Mouse (Mus musculus): ENCODE measurements around the gene Prkca.

Prkca gene

DNA sequence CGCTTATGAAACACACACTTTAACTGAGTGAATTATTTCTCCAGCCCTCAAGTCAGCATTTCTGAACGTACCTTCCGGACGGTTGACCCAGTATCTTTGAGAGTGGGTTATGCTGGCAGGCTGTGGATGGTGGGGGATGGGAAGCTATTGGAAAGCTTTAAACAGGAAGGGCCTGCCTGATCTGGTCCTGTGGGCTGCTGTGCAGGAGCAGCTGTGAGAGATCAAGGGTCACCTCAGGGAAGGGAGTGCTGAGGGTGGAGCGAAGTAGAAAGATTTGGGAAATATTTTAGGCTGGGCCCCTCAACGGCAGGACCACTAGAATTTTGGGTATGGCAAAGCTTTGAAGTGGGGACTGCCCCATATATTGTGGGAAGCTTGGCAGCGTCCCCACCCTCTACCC is 412.0 kb downstream of the Prkca start:
- in situ Hi-C loops (cut with MboI; ENCODE audit: unreplicated experiment in 2 of 2), result no loop called here

- in situ Hi-C loops (cut with MboI; ENCODE audit: unreplicated experiment in 2 of 2), result no loop called here
Measured at GRCm38 (mm10) chr11:107931288-107931687, 412.4 kb downstream of the Prkca start.

DNA sequence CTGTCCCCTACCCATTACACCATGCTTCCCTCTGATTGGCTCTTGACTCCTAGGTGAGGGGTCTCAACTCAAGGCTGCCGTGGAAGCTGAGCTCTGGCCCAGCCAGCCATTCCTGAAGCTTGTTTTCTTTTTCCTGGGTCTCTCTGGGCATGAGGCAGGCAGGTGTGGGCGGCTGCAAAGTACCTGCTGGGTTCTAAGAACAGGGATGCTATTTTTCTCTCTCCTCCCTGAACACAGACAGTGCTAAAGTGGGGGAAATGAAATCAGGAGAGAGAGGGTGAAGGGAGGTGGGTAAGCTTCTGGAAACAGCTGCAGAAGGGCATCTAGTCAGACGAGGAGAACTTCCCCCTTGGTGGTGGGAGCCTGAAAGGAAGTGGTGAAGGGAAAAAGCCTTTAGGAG is 414.0 kb downstream of the Prkca start:
- in situ Hi-C loops (cut with MboI; ENCODE audit: unreplicated experiment in 2 of 2), result no loop called here

DNA sequence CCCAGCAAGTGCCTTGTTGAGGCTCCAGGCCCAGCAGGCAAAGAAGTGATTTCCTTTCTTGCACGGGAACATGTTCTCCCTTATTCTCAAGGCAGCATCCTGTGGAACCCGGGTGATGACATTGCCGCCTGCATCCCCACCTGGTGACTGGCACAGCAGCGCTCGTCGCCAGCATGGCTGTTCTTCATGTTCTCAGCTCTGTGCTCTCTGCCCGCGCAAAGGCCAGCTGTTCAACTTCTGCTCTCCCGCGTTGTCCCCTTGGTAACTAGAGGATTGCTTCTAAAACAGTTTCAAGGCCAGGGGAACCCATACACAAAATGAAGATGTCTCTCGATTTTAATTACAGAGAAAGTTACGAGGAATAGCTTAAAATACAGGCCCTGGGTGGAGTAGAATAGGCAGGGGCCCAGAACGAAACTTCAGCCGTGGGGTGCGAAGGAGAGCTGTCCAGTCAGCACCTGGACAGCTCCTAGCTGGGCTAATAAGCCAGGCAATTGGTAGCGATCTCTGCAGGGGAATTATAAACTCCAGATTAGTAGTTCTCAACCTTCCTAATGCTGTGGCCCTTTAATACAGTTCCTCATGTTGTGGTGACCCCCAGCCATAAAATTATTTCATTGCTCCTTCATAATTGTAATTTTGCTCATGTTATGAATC is 423.7 kb downstream of the Prkca start:
- in situ Hi-C loops (cut with MboI; ENCODE audit: unreplicated experiment in 2 of 2), result no loop called here

DNA sequence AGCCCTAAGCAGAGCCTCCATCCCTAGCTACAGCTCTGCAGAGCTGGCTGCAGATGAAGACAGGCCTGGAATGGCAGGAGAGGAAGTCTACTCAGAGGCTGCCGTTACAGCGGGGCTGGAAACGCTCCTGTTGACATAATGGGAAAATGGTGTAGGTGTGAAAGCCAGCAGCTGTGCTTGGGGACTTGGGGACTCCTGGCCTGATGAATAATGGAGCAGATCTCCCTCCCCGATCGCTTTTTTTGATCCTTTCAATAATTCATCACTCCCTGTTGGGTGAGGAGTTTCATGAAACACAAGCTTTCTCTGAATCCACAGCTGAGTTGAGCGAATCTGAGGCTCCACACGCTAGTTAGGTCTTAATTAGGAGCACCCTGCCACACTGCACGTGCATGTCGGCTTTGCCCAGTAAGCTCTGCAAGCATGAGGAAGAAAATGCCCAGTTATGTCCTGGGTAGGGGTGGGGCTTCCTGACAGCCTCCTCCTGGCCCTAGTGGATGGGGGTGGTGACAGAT is 425.9 kb downstream of the Prkca start:
- in situ Hi-C loops (cut with MboI; ENCODE audit: unreplicated experiment in 2 of 2), result no loop called here

- in situ Hi-C loops (cut with MboI; ENCODE audit: unreplicated experiment in 2 of 2), result no loop called here
Measured at GRCm38 (mm10) chr11:107914634-107915226, 429.0 kb downstream of the Prkca start, which contains the start of gene Cacng5. Gene Cacng5 (minus strand): TSS chr11:107915055.

DNA sequence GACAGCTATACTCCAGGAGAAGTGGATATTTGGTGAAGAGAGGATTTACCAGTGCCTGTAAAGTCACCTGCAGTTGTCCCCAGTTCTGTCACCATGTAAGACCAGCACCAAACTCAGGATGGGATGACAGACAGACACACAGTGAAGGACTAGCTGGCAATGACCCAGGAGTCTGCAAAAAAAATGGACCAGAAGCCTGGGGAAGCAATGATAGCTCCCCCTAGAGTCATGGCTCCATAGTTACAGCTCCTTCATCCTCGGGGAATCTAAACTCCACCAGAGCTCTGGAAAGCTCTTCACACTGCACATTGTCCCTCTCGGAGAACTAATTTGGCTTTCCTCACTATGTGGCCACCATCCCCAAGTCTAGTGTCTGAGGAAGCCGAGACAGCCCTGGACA is 430.4 kb downstream of the Prkca start:
- in situ Hi-C loops (cut with MboI; ENCODE audit: unreplicated experiment in 2 of 2), result no loop called here

GRCm38 (mm10) chr11:107905364-107905763 is 438.4 kb downstream of the Prkca start:
- in situ Hi-C loops (cut with MboI; ENCODE audit: unreplicated experiment in 2 of 2), result no loop called here

DNA sequence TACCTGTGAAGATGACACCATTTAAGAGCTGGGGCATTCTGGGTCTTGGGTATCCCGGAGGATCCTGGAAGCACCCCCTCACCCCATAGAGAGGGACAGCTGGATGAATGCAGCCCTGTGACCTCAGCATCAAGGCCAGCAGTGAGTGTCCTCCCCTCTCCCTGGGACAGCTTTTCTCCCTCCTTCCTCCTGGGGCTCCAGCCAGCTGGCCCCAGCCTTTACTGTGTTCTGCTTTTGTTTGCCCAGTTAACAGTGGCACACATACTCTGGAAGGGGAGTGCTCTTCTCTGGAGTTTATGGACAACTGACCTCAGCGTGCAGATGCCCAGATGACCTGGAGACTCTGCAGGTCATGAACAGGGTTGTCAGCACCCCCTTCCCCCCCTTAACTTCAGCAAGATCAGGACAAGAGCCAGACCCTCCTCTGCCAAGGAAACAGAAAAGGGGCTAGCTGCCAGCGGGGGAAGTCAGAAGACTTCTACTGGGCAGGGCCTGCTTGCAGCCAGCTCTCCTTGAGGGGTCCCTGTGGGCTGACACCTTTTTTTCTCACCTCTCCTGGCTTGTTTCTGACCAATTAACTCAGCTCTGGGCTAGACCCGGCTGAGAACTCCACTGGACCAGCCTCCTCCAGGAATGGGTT is 439.6 kb downstream of the Prkca start:
- in situ Hi-C loops (cut with MboI; ENCODE audit: unreplicated experiment in 2 of 2), result no loop called here

DNA sequence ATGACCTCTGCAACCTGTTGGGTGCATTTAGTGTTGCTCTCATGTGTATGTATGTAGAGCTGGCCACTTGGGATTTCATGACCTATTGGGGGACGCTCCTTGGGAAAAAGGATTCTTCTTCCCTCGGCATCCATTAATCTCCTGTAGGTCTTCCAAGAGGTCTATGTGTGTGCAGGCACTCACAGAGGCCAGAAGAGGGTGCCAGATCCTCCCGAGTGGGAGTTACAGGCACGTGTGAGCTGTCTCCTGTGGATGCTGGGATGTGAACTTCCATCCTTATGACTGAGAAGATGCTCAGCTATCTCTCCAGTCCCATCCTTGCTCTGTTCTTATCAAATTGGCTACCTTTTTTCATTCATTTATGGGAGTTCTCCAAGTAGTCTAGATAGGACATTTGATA is 443.3 kb downstream of the Prkca start:
- in situ Hi-C loops (cut with MboI; ENCODE audit: unreplicated experiment in 2 of 2), result no loop called here

DNA sequence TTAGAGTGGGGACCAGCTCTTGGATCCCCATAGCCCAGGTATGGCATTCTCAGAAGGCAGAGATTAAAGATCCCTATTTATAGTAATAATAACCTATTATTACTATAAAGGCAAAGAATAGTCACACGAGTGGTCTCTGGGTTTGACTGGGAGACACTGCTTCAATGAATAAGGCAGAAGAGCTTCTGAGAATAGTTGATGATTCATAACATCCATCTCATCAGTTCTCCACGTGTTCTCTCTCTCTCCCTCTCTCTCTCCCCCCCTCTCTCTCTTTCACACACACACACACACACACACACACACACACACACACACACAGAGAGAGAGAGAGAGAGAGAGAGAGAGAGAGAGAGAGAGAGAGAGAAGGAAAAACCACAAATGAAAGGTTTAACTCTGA is 445.0 kb downstream of the Prkca start:
- in situ Hi-C loops (cut with MboI; ENCODE audit: unreplicated experiment in 2 of 2), result no loop called here

DNA sequence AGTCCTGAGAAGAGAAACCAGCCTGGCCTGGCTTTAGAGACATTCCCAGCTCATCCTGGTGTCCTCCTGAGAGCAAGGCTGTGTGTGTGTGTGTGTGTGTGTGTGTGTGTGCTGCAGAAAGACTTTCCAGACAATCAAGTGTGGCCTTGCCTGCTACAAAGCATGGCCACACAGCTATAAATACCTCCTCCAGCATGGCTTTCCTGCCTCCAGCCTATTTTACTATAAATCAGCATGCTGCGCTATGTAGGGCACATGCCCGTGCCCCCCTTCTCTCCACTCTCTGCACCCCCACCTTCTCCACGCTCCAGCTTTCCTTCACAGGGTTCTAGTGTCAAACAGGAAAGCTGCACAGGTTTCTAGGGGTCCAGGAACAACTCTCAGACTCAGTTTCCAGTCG is 448.1 kb downstream of the Prkca start:
- in situ Hi-C loops (cut with MboI; ENCODE audit: unreplicated experiment in 2 of 2), result no loop called here

GRCm38 (mm10) chr11:107891377-107891776 is 452.4 kb downstream of the Prkca start:
- in situ Hi-C loops (cut with MboI; ENCODE audit: unreplicated experiment in 2 of 2), result no loop called here

- in situ Hi-C loops (cut with MboI; ENCODE audit: unreplicated experiment in 2 of 2), result no loop called here
Measured at GRCm38 (mm10) chr11:107887342-107887741, 456.4 kb downstream of the Prkca start.

All from v-Abl transformed pro-B cells (cell line).